Mouse (Mus musculus): ENCODE results near the gene Xpnpep2.

The Xpnpep2 gene

GRCm38 (mm10) chrX:48108394-48109315, at the start of gene Xpnpep2:
Gene Xpnpep2, plus strand, starts transcription at chrX:48108725.
- no peak for DNase-seq (ENCODE audit: extremely low read depth, low read depth)

- no peak for DNase-seq (ENCODE audit: extremely low read depth, low read depth)
These were observed 46.0 kb upstream of the Xpnpep2 start for GRCm38 (mm10) chrX:48062481-48062880.

DNA sequence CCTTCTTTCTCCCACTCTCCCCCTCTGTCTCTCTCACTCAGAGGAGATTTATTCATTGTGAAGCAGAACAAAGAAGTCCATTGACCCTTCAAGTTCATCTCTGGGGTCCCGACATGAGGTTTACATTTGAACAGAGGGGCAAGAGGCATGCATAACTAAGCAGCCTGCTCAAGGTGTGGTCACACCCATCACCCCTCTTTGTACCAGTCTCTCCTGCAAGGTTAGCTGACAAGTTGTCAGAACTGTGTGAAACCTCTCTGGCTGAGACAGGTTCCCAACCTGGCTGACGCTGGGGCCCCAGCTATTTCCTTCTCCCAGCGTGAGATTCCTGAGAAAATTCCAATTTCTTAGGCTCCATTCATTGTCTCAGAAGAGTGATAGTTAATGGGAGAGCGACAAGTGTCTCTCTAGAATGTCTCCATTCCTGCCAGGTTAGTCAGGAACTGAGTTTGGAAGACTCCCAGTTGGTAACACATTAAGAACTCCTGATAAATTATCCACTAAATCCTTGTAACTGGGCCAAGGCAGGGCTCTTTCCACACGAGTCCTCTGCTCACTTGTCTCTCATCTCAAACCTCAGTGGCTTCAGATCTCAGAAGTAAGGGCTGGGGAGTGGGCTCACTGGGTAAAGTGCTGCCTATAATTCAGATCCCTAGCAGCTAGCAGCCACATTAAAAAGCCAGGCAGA, 44.2 kb upstream of the Xpnpep2 start:
- DNase-seq (ENCODE audit: extremely low read depth, low read depth) = no peak

GRCm38 (mm10) chrX:48066891-48067290, 41.6 kb upstream of the Xpnpep2 start:
- DNase-seq (ENCODE audit: extremely low read depth, low read depth) = no peak

DNA sequence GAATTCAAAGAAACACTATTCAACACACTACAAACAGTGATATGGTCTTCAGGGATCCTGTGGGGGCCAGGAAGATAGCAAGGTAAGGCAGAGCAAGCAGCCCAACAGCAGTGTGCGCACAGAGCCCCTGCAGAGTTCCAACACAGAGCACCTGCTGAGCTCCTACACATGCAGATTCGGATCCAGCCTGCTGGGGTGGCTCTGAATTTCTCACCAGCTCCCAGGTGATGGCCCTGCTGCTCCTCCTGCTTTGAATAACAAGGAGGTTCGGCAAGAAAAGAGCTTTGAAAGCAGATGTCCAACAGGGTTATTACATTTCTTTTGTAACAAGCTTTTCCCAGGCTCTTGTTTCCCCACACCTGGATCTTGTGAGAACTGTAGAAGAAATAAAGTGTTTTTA, 36.6 kb upstream of the Xpnpep2 start:
- DNase-seq (ENCODE audit: extremely low read depth, low read depth) = no peak

- no peak for DNase-seq (ENCODE audit: extremely low read depth, low read depth)
These were observed 36.1 kb upstream of the Xpnpep2 start for GRCm38 (mm10) chrX:48072401-48072800.

GRCm38 (mm10) chrX:48074691-48075090, 33.8 kb upstream of the Xpnpep2 start:
- no peak for DNase-seq (ENCODE audit: extremely low read depth, low read depth)

GRCm38 (mm10) chrX:48076806-48077425, 31.6 kb upstream of the Xpnpep2 start:
- DNase-seq (ENCODE audit: extremely low read depth, low read depth) = no peak

DNA sequence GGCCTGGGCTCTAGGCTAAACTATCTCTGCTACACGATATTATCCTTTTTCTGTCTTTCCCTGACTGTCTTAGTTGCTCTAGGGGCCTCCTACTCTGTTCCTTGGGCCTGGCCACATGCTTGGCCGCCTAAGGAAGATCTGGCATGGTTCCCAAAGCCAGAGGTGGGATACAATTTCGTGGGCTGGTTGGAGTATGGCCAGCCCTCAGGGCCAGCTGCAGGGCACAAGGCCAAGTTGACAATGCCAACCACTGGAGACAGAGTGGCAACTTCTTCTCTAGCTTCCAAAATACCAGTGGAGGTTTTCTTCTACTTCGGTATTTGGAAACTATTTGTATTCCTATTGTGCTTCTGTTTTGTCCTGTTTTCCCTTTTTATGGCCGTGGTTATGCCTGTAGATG, 26.2 kb upstream of the Xpnpep2 start:
- DNase-seq (ENCODE audit: extremely low read depth, low read depth) = no peak

GRCm38 (mm10) chrX:48092129-48092528, 16.4 kb upstream of the Xpnpep2 start:
- no peak for DNase-seq (ENCODE audit: extremely low read depth, low read depth)

GRCm38 (mm10) chrX:48093555-48093954, 15.0 kb upstream of the Xpnpep2 start:
- DNase-seq (ENCODE audit: extremely low read depth, low read depth) = no peak

DNA sequence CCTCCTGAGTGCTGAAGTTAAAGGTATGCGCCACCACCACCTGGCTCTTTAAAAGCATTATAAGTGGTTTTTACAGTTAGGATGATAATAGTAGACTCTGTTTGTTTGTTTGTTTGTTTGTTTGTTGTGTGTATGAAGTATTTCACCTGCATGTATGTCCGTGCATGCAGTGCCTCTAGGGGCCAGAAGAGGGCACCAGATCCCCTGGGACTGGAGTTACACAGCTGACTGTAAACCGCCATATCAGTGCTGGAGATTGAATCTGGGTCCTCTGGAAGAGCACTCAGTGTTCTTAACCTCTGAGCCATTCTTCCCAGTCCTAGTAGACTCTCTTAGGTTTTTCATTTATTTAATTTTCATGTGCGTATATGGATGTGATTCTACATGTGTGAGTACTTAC, 13.9 kb upstream of the Xpnpep2 start:
- DNase-seq (ENCODE audit: extremely low read depth, low read depth) = peak; percentile 8

GRCm38 (mm10) chrX:48096580-48096979, 11.9 kb upstream of the Xpnpep2 start:
- DNase-seq (ENCODE audit: extremely low read depth, low read depth) = no peak

- DNase-seq (ENCODE audit: extremely low read depth, low read depth) = no peak
These were observed 9.9 kb upstream of the Xpnpep2 start for GRCm38 (mm10) chrX:48098470-48099129.

DNA sequence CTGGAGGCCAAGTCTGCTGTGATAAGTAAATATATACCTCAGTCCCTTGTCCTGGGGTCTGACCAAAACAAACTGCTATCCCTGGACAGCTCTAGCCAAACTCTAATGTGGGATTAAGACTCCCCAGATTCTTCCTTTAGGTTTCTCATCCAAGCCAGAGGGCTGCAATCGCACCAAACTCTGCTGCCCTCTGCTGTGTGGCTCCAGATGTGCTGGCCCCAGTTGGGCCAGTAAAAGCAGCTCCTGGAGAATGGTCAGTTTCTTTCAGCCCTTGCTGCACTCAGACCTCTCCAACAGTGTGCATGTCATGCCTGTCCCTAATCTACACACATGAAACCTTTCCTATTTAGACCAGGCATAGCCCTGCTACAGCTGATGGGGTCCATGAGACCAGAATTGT, 8.7 kb upstream of the Xpnpep2 start:
- no peak for DNase-seq (ENCODE audit: extremely low read depth, low read depth)

GRCm38 (mm10) chrX:48103256-48103655, 5.3 kb upstream of the Xpnpep2 start:
- no peak for DNase-seq (ENCODE audit: extremely low read depth, low read depth)

GRCm38 (mm10) chrX:48104736-48105441, 3.6 kb upstream of the Xpnpep2 start:
- DNase-seq (ENCODE audit: extremely low read depth, low read depth) = no peak

DNA sequence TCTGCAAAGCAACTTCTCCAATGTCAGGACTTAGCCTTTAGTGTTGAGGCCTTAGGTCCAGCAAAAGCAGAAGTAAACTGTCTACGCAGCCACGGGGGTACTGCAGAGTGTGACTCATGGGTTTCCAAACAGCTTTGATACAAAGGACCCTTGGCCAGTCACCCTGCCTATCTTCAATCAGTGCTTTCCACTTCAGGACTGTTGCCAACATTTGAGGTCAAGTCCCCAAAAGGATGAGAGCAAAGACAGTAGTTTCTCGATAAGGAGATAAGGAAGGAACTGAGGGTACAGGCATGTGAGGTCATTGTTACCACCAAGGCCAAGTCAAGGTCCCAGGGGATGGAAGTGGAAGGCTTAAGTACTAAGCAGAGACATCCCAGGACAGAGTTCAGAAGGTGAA, 2.3 kb upstream of the Xpnpep2 start:
- DNase-seq (ENCODE audit: extremely low read depth, low read depth) = no peak

DNA sequence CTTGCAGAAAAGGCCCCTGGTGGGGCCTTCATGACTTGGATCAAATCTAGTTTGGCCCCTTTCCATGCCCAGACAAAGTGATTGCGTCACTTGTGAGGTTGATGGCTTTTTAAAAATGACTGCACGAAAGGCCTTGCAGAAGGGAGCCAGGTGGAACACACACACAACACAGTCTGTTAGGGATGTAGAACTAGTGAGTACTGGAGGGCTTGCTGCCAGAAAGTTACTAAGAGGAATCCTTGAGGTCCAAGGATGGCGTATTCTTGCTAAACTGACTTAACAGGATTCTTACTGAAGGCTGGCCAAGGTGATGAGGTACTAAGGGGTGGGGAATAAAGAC, 761 bp downstream of the Xpnpep2 start:
- DNase-seq (ENCODE audit: extremely low read depth, low read depth) = no peak

GRCm38 (mm10) chrX:48119294-48119693, 10.8 kb downstream of the Xpnpep2 start:
- no peak for DNase-seq (ENCODE audit: extremely low read depth, low read depth)

Measured in MEL-GATA-1-ER (cell line).